Mouse (Mus musculus): ENCODE measurements around the gene Ugt2b1.
"Not testable (repeated sequence)": the region's sequence is repeated elsewhere in the genome, so short reads cannot be mapped to it uniquely, and the experiment has no call there.

DNA sequence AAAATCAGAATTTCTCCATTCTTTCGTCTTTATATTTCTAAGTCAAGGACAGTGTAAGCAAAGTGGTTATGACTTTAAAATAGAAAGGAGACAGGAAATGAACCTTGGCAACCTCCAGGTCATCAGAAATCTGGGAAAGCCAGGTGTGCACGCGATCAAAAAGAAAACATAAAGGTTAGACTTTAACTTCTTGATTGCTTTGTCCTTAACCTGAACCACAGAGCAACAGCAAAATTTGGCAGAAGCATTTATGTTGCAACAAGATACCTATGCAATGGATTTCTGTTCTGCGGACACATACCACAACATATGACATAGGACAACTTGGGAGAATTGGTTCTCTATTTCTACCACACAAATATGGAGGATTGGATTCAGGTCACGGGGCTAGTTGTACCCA lies 40.9 kb upstream of the Ugt2b1 start:
- TF ChIP-seq CTCF (IDR thresholded peaks at IDR 0.05; ENCODE audit: control insufficient read depth, insufficient read depth, insufficient read length); MYOD1 (IDR thresholded peaks at IDR 0.05; ENCODE audit: control insufficient read depth, insufficient read length, low read depth); USF1 (IDR thresholded peaks at IDR 0.05; ENCODE audit: low read depth); MAX (IDR thresholded peaks at IDR 0.05): not testable (repeated sequence)

Data from C2C12 (cell line).